Mouse (Mus musculus): ENCODE data around the gene Aifm3. TPM values are rescaled to one million over a fixed set of nuclear protein-coding genes. Genes with fewer than 3 reads are reported as not detected.
A peak's percentile ranks its signal among the peaks of the same experiment; 100 is the strongest.
"Not testable (repeated sequence)": the region's sequence is repeated elsewhere in the genome, so short reads cannot be mapped to it uniquely, and the experiment has no call there.

The Aifm3 gene
- polyA plus RNA-seq, 1 experiment from 2014 or later = 4.9 TPM

- ATAC-seq (ENCODE audit: low read depth) = peak; percentile 96
- 10% methylated on average over 16 of the region's 18 CpGs for WGBS
These were observed 64.7 kb downstream of the Aifm3 start for GRCm38 (mm10) chr16:17553910-17554685.

GRCm38 (mm10) chr16:17554702-17555101 is 65.3 kb downstream of the Aifm3 start:
- not testable (repeated sequence) for H3K4me3 ChIP-seq (ENCODE audit: low read depth, low read length); H3K9me3 ChIP-seq (ENCODE audit: control insufficient read depth, low read length); DNase-seq (ENCODE audit: low spot score); ATAC-seq (ENCODE audit: low read depth); H3K9ac ChIP-seq (ENCODE audit: low read depth, low read length); H3K36me3 ChIP-seq (ENCODE audit: control insufficient read depth, insufficient read depth, low read length); H3K27me3 ChIP-seq (replicated peaks; ENCODE audit: control insufficient read depth, insufficient read depth, low read length)
- 0 out of 2 replicates have a peak overlapping the region, but pooled peaks have one; percentile 43 for H3K4me2 ChIP-seq (ENCODE audit: low read depth, low read length)
- peaks cover 17% of the 10 kb centered on the region; the same call in 1 of the 2 replicates for H3K4me1 ChIP-seq (ENCODE audit: control insufficient read depth, insufficient read depth, low read length)
- 33% methylated on average over 4 of the region's 4 CpGs for WGBS
- H3K27ac ChIP-seq (replicated peaks; ENCODE audit: low read depth, low read length) = peak overlapping the region; percentile 28; the same call in 1 of the 2 replicates

More at GRCm38 (mm10) chr16:17553910-17554685, 64.7 kb downstream of the Aifm3 start:
- peak overlapping the region; percentile 28; the same call in 1 of the 2 replicates for H3K27ac ChIP-seq (replicated peaks; ENCODE audit: low read depth, low read length)
- H3K4me1 ChIP-seq (ENCODE audit: control insufficient read depth, insufficient read depth, low read length) = peaks cover 16% of the 10 kb centered on the region; the same call in 1 of the 2 replicates
- no peaks in the 10 kb centered on the region for H3K27me3 ChIP-seq (replicated peaks; ENCODE audit: control insufficient read depth, insufficient read depth, low read length)
- peak overlapping the region; percentile 43 for H3K4me2 ChIP-seq (ENCODE audit: low read depth, low read length)
- no peaks in the 10 kb centered on the region for H3K36me3 ChIP-seq (ENCODE audit: control insufficient read depth, insufficient read depth, low read length)
- peak; percentile 93 for DNase-seq (ENCODE audit: low spot score)
- no peak overlapping the region for H3K4me3 ChIP-seq (ENCODE audit: low read depth, low read length)
- no peak overlapping the region for H3K9ac ChIP-seq (ENCODE audit: low read depth, low read length)
- no peaks in the 10 kb centered on the region for H3K9me3 ChIP-seq (ENCODE audit: control insufficient read depth, low read length)

- H3K36me3 ChIP-seq (ENCODE audit: control insufficient read depth, insufficient read depth, low read length) = no peaks in the 10 kb centered on the region
- H3K4me3 ChIP-seq (ENCODE audit: low read depth, low read length) = no peak overlapping the region
- H3K27me3 ChIP-seq (replicated peaks; ENCODE audit: control insufficient read depth, insufficient read depth, low read length) = no peaks in the 10 kb centered on the region; the same call in 1 of the 2 replicates
- WGBS = 78% methylated on average over 4 of the region's 4 CpGs
- no peaks in the 10 kb centered on the region for H3K9me3 ChIP-seq (ENCODE audit: control insufficient read depth, low read length)
- DNase-seq (ENCODE audit: low spot score) (no peak), ATAC-seq (ENCODE audit: low read depth) (no peak)
- no peak overlapping the region for H3K9ac ChIP-seq (ENCODE audit: low read depth, low read length)
- no peak overlapping the region for H3K27ac ChIP-seq (replicated peaks; ENCODE audit: low read depth, low read length)
- H3K4me1 ChIP-seq (ENCODE audit: control insufficient read depth, insufficient read depth, low read length) = peaks cover 21% of the 10 kb centered on the region
- H3K4me2 ChIP-seq (ENCODE audit: low read depth, low read length) = no peak overlapping the region
These were observed 66.8 kb downstream of the Aifm3 start for GRCm38 (mm10) chr16:17556180-17556579.

- no peaks in the 10 kb centered on the region; the same call in 1 of the 2 replicates for H3K27me3 ChIP-seq (replicated peaks; ENCODE audit: control insufficient read depth, insufficient read depth, low read length)
- H3K4me2 ChIP-seq (ENCODE audit: low read depth, low read length) = no peak overlapping the region
- H3K4me3 ChIP-seq (ENCODE audit: low read depth, low read length) = no peak overlapping the region
- 53% methylated on average over 4 of the region's 4 CpGs for WGBS
- no peak overlapping the region for H3K9ac ChIP-seq (ENCODE audit: low read depth, low read length)
- no peak overlapping the region for H3K27ac ChIP-seq (replicated peaks; ENCODE audit: low read depth, low read length)
- ATAC-seq (ENCODE audit: low read depth) = no peak
- H3K36me3 ChIP-seq (ENCODE audit: control insufficient read depth, insufficient read depth, low read length) = no peaks in the 10 kb centered on the region
- no peak for DNase-seq (ENCODE audit: low spot score)
- H3K9me3 ChIP-seq (ENCODE audit: control insufficient read depth, low read length) = no peaks in the 10 kb centered on the region
- H3K4me1 ChIP-seq (ENCODE audit: control insufficient read depth, insufficient read depth, low read length) = peaks cover 26% of the 10 kb centered on the region
These were observed 67.5 kb downstream of the Aifm3 start for GRCm38 (mm10) chr16:17556907-17557306.

Other genes with a start within 250 kb of the Aifm3 start
- gene Tmem191c, start 213.5 kb upstream of the Aifm3 start, polyA plus RNA-seq (2014; fragmentation: Nextera tagmentation; extraction: Ambion mirVana) = 6.2 and 10.0 TPM in 2 replicates
- 1.4 and 2.2 TPM in 2 replicates for gene Serpind1, start 158.2 kb upstream of the Aifm3 start, polyA plus RNA-seq (2014; fragmentation: Nextera tagmentation; extraction: Ambion mirVana)
- 7.3 and 7.6 TPM in 2 replicates for gene Snap29, start 83.6 kb upstream of the Aifm3 start, polyA plus RNA-seq (2014; fragmentation: Nextera tagmentation; extraction: Ambion mirVana)
- gene Pi4ka, start 83.3 kb upstream of the Aifm3 start, polyA plus RNA-seq (2014; fragmentation: Nextera tagmentation; extraction: Ambion mirVana) = 29.9 and 30.7 TPM in 2 replicates
- 59.9 and 63.8 TPM in 2 replicates for gene Crkl, start 37.6 kb upstream of the Aifm3 start, polyA plus RNA-seq (2014; fragmentation: Nextera tagmentation; extraction: Ambion mirVana)
- 70.4 and 77.2 TPM in 2 replicates for gene Lztr1, start 19.1 kb downstream of the Aifm3 start, polyA plus RNA-seq (2014; fragmentation: Nextera tagmentation; extraction: Ambion mirVana)
- gene Thap7, start 41.5 kb downstream of the Aifm3 start, polyA plus RNA-seq (2014; fragmentation: Nextera tagmentation; extraction: Ambion mirVana) = 50.9 and 54.9 TPM in 2 replicates
- 0.69 and 1.8 TPM in 2 replicates for gene Lrrc74b, start 71.6 kb downstream of the Aifm3 start, polyA plus RNA-seq (2014; fragmentation: Nextera tagmentation; extraction: Ambion mirVana)
- 0.84 and 1.5 TPM in 2 replicates for gene P2rx6, start 72.3 kb downstream of the Aifm3 start, polyA plus RNA-seq (2014; fragmentation: Nextera tagmentation; extraction: Ambion mirVana)
- 6.1 and 9.5 TPM in 2 replicates for gene Slc7a4, start 93.6 kb downstream of the Aifm3 start, polyA plus RNA-seq (2014; fragmentation: Nextera tagmentation; extraction: Ambion mirVana)
- 27.9 and 33.6 TPM in 2 replicates for gene Smpd4, start 129.7 kb downstream of the Aifm3 start, polyA plus RNA-seq (2014; fragmentation: Nextera tagmentation; extraction: Ambion mirVana)
- gene Ccdc74a, start 156.9 kb downstream of the Aifm3 start, polyA plus RNA-seq (2014; fragmentation: Nextera tagmentation; extraction: Ambion mirVana) = 7.9 and 8.1 TPM in 2 replicates
- gene Med15, start 243.3 kb downstream of the Aifm3 start, polyA plus RNA-seq (2014; fragmentation: Nextera tagmentation; extraction: Ambion mirVana) = 35.2 and 36.1 TPM in 2 replicates

All from embryonic facial prominence, embryonic 14.5 days (tissue).